Mouse (Mus musculus): ENCODE results near the gene Reep1. TPM values are rescaled to one million over a fixed set of nuclear protein-coding genes. Genes with fewer than 3 reads are reported as not detected.
A peak's percentile ranks its signal among the peaks of the same experiment; 100 is the strongest.

Reep1 gene
- polyA plus RNA-seq (2014; fragmentation: Nextera tagmentation; extraction: Ambion mirVana): 28.4 and 29.3 TPM in 2 replicates

- peaks cover 21% of the 10 kb centered on the region for H3K27me3 ChIP-seq (replicated peaks; ENCODE audit: control insufficient read depth, insufficient read depth, low read length)
- DNase-seq (ENCODE audit: low spot score) (peak; percentile 77), ATAC-seq (ENCODE audit: low read depth) (peak; percentile 93)
- WGBS: under 1% methylated on average over 46 of the region's 91 CpGs
- peak within 1 kb of the TSS; percentile 63 for H3K4me3 ChIP-seq (ENCODE audit: low read depth, low read length)
- peaks cover 5% of the 10 kb centered on the region; the same call in 1 of the 2 replicates for H3K4me1 ChIP-seq (ENCODE audit: control insufficient read depth, insufficient read depth, low read length)
- no peaks in the 10 kb centered on the region for H3K36me3 ChIP-seq (ENCODE audit: control insufficient read depth, insufficient read depth, low read length)
- no peaks in the 10 kb centered on the region for H3K9me3 ChIP-seq (ENCODE audit: control insufficient read depth, low read length)
- H3K4me2 ChIP-seq (ENCODE audit: low read depth, low read length): peak within 1 kb of the TSS; percentile 91
- H3K9ac ChIP-seq (ENCODE audit: low read depth, low read length): peak within 1 kb of the TSS; percentile 69
- H3K27ac ChIP-seq (replicated peaks; ENCODE audit: low read depth, low read length): no peak within 1 kb of the TSS; the same call in 1 of the 2 replicates
Observed at GRCm38 (mm10) chr6:71707511-71708501, at the start of gene Reep1. Reep1 (plus strand) TSS chr6:71707561.

GRCm38 (mm10) chr6:71658290-71658689 is 49.1 kb upstream of the Reep1 start:
- no peak overlapping the region for H3K27ac ChIP-seq (replicated peaks; ENCODE audit: low read depth, low read length)
- H3K36me3 ChIP-seq (ENCODE audit: control insufficient read depth, insufficient read depth, low read length): no peaks in the 10 kb centered on the region
- 0 out of 2 replicates have a peak, but pooled peaks cover 3% of the 10 kb centered on the region for H3K27me3 ChIP-seq (replicated peaks; ENCODE audit: control insufficient read depth, insufficient read depth, low read length)
- WGBS: 62% methylated on average over 2 of the region's 2 CpGs
- no peak overlapping the region for H3K4me2 ChIP-seq (ENCODE audit: low read depth, low read length)
- no peaks in the 10 kb centered on the region for H3K9me3 ChIP-seq (ENCODE audit: control insufficient read depth, low read length)
- ATAC-seq (ENCODE audit: low read depth) (no peak), DNase-seq (ENCODE audit: low spot score) (no peak)
- no peaks in the 10 kb centered on the region for H3K4me1 ChIP-seq (ENCODE audit: control insufficient read depth, insufficient read depth, low read length)
- no peak overlapping the region for H3K9ac ChIP-seq (ENCODE audit: low read depth, low read length)
- H3K4me3 ChIP-seq (ENCODE audit: low read depth, low read length): no peak overlapping the region

GRCm38 (mm10) chr6:71664511-71664910 is 42.9 kb upstream of the Reep1 start:
- Histone ChIP-seq H3K36me3 (ENCODE audit: control insufficient read depth, insufficient read depth, low read length) (no peaks in the 10 kb centered on the region), H3K4me1 (ENCODE audit: control insufficient read depth, insufficient read depth, low read length) (no peaks in the 10 kb centered on the region), H3K9ac (ENCODE audit: low read depth, low read length) (no peak overlapping the region), H3K27ac (replicated peaks; ENCODE audit: low read depth, low read length) (no peak overlapping the region), H3K27me3 (replicated peaks; ENCODE audit: control insufficient read depth, insufficient read depth, low read length) (peaks cover 3% of the 10 kb centered on the region; the same call in 1 of the 2 replicates), H3K9me3 (ENCODE audit: control insufficient read depth, low read length) (peaks cover 8% of the 10 kb centered on the region; the same call in 1 of the 2 replicates), H3K4me3 (ENCODE audit: low read depth, low read length) (no peak overlapping the region), H3K4me2 (ENCODE audit: low read depth, low read length) (no peak overlapping the region)
- ATAC-seq (ENCODE audit: low read depth) (peak; percentile 33; the same call in 1 of the 2 replicates), DNase-seq (ENCODE audit: low spot score) (peak; percentile 29)
- WGBS: 27% methylated on average over 1 of the region's 1 CpGs

- no peak overlapping the region for H3K4me3 ChIP-seq (ENCODE audit: low read depth, low read length)
- H3K9me3 ChIP-seq (ENCODE audit: control insufficient read depth, low read length): peaks cover 2% of the 10 kb centered on the region; the same call in 1 of the 2 replicates
- DNase-seq (ENCODE audit: low spot score) (no peak), ATAC-seq (ENCODE audit: low read depth) (no peak)
- no peak overlapping the region for H3K4me2 ChIP-seq (ENCODE audit: low read depth, low read length)
- no peak overlapping the region for H3K27ac ChIP-seq (replicated peaks; ENCODE audit: low read depth, low read length)
- H3K4me1 ChIP-seq (ENCODE audit: control insufficient read depth, insufficient read depth, low read length): no peaks in the 10 kb centered on the region
- H3K27me3 ChIP-seq (replicated peaks; ENCODE audit: control insufficient read depth, insufficient read depth, low read length): no peaks in the 10 kb centered on the region
- WGBS: 52% methylated on average over 2 of the region's 2 CpGs
- H3K9ac ChIP-seq (ENCODE audit: low read depth, low read length): no peak overlapping the region
- H3K36me3 ChIP-seq (ENCODE audit: control insufficient read depth, insufficient read depth, low read length): no peaks in the 10 kb centered on the region
Observed at GRCm38 (mm10) chr6:71673166-71673565, 34.2 kb upstream of the Reep1 start.

GRCm38 (mm10) chr6:71678891-71679290 is 28.5 kb upstream of the Reep1 start:
- H3K4me2 ChIP-seq (ENCODE audit: low read depth, low read length): no peak overlapping the region
- no peaks in the 10 kb centered on the region for H3K27me3 ChIP-seq (replicated peaks; ENCODE audit: control insufficient read depth, insufficient read depth, low read length)
- ATAC-seq (ENCODE audit: low read depth) (no peak), DNase-seq (ENCODE audit: low spot score) (no peak)
- no peaks in the 10 kb centered on the region for H3K36me3 ChIP-seq (ENCODE audit: control insufficient read depth, insufficient read depth, low read length)
- no peak overlapping the region for H3K27ac ChIP-seq (replicated peaks; ENCODE audit: low read depth, low read length)
- no peaks in the 10 kb centered on the region for H3K9me3 ChIP-seq (ENCODE audit: control insufficient read depth, low read length)
- no peaks in the 10 kb centered on the region for H3K4me1 ChIP-seq (ENCODE audit: control insufficient read depth, insufficient read depth, low read length)
- WGBS: 66% methylated on average over 7 of the region's 7 CpGs
- no peak overlapping the region for H3K9ac ChIP-seq (ENCODE audit: low read depth, low read length)
- H3K4me3 ChIP-seq (ENCODE audit: low read depth, low read length): no peak overlapping the region

- ATAC-seq (ENCODE audit: low read depth) (no peak), DNase-seq (ENCODE audit: low spot score) (no peak)
- Histone ChIP-seq H3K36me3 (ENCODE audit: control insufficient read depth, insufficient read depth, low read length) (no peaks in the 10 kb centered on the region), H3K4me1 (ENCODE audit: control insufficient read depth, insufficient read depth, low read length) (no peaks in the 10 kb centered on the region), H3K9me3 (ENCODE audit: control insufficient read depth, low read length) (no peaks in the 10 kb centered on the region), H3K27me3 (replicated peaks; ENCODE audit: control insufficient read depth, insufficient read depth, low read length) (no peaks in the 10 kb centered on the region), H3K4me3 (ENCODE audit: low read depth, low read length) (no peak overlapping the region), H3K9ac (ENCODE audit: low read depth, low read length) (no peak overlapping the region), H3K4me2 (ENCODE audit: low read depth, low read length) (no peak overlapping the region), H3K27ac (replicated peaks; ENCODE audit: low read depth, low read length) (no peak overlapping the region)
- 84% methylated on average over 2 of the region's 2 CpGs for WGBS
Observed at GRCm38 (mm10) chr6:71695150-71695549, 12.2 kb upstream of the Reep1 start.

- 54% methylated on average over 3 of the region's 3 CpGs for WGBS
- H3K9me3 ChIP-seq (ENCODE audit: control insufficient read depth, low read length): no peaks in the 10 kb centered on the region
- H3K9ac ChIP-seq (ENCODE audit: low read depth, low read length): no peak overlapping the region
- H3K4me2 ChIP-seq (ENCODE audit: low read depth, low read length): no peak overlapping the region
- ATAC-seq (ENCODE audit: low read depth): no peak
- DNase-seq (ENCODE audit: low spot score): no peak
- no peaks in the 10 kb centered on the region for H3K36me3 ChIP-seq (ENCODE audit: control insufficient read depth, insufficient read depth, low read length)
- no peak overlapping the region for H3K27ac ChIP-seq (replicated peaks; ENCODE audit: low read depth, low read length)
- H3K27me3 ChIP-seq (replicated peaks; ENCODE audit: control insufficient read depth, insufficient read depth, low read length): no peaks in the 10 kb centered on the region
- no peak overlapping the region for H3K4me3 ChIP-seq (ENCODE audit: low read depth, low read length)
- no peaks in the 10 kb centered on the region for H3K4me1 ChIP-seq (ENCODE audit: control insufficient read depth, insufficient read depth, low read length)
Observed at GRCm38 (mm10) chr6:71695599-71695998, 11.8 kb upstream of the Reep1 start.

- 81% methylated on average over 12 of the region's 12 CpGs for WGBS
- Histone ChIP-seq H3K4me3 (ENCODE audit: low read depth, low read length) (no peak overlapping the region), H3K36me3 (ENCODE audit: control insufficient read depth, insufficient read depth, low read length) (no peaks in the 10 kb centered on the region), H3K27me3 (replicated peaks; ENCODE audit: control insufficient read depth, insufficient read depth, low read length) (peaks cover 21% of the 10 kb centered on the region), H3K27ac (replicated peaks; ENCODE audit: low read depth, low read length) (no peak overlapping the region), H3K4me1 (ENCODE audit: control insufficient read depth, insufficient read depth, low read length) (peaks cover 5% of the 10 kb centered on the region; the same call in 1 of the 2 replicates), H3K9ac (ENCODE audit: low read depth, low read length) (no peak overlapping the region), H3K9me3 (ENCODE audit: control insufficient read depth, low read length) (no peaks in the 10 kb centered on the region), H3K4me2 (ENCODE audit: low read depth, low read length) (no peak overlapping the region)
- DNase-seq (ENCODE audit: low spot score): no peak
- no peak for ATAC-seq (ENCODE audit: low read depth)
Observed at GRCm38 (mm10) chr6:71706871-71707270, 490 bp upstream of the Reep1 start.

Measured in embryonic facial prominence, embryonic 14.5 days (tissue).